Mouse (Mus musculus): ENCODE data around the gene Krt27.
A peak's percentile ranks its signal among the peaks of the same experiment; 100 is the strongest.

Krt27 gene

DNA sequence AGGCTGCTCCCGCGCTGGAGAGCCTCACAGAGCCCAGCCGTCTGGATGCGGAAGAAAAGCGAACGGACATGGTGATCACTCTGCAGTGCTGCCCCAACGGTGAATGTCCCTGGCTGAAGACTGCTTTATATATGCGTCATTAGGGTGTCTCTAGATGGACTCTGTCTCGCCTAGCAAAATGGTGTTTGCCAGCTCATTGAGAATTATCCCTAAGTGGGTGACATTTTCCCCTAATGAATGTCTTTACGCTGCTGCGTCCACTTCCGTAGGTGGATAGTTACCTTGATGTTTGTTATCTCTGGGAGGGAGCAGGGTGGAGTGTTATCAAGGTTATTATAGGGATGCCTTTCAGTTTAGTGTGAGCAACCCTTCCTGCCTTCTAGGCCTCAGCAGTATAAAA is at the start of gene Krt27:
Gene Krt27 (minus strand): TSS at position 101 of the 400 bp plus-strand sequence.
- DNase-seq: no peak

DNA sequence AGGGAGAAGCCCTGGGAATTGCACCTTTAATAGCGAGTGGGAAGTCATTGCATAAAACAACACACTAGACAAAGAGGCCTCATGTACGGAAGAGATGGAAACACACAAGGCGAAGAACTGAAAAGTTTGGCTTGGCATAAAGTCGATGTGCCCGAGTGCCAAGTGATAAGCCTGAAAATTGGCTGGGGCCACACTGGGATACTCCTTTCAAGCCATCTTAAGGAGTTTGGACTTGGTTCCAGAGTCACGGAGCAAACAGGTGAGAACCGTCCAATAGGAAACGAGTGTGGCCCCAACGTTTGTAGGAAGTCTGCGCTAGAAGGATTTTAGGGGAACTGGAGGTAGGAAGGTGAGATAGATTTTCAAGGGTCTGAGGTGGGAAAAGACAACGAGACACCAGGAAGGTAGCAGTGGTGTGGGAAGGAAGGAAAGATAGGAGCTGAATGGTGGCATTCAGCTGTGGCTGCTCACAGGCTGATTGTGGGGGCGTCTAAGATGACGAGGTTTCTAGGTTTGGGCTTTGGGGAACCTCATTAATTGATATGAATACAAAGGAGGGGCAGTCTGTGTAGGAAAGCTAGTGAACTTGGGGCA is 49.1 kb upstream of the Krt27 start:
- DNase-seq: no peak

DNA sequence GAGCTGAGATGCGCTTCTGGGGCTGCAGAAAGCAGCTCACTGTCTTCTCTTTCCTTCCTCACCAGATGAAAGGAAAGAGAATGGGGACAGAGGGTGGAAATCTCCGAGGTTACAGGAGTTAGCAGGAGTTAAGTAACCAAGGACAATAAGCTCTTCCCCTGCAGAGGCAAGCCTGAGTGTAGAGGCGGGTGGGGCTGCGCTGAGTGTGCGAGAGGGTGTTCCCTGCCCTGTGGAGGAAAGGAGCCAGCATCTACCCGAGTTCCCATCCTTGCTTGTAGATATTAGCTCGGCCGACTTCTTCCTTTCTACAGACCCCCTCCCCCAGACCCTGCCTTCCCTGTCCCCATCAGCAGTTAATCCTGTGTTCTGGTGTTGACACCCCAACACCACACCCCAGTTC is 47.9 kb upstream of the Krt27 start:
- no peak for DNase-seq

DNA sequence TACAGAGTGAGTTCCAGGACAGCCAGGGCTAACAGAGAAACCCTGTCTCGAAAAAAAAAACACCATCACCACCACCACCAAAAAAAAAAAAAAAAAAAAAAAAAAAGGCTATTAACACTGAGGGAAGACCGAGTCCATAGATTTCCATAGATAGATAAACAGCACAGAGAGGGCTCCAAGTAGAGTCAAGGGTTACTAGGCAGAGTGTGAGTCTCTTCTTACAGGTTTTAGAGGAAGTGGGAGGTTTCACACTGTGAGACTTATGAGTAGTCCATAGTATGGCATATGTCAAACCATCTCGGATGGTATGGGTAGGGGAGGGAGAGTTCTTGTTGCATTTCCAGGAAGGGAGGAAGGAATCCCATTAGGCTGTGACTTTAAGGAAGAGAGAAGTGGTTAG is 47.2 kb upstream of the Krt27 start:
- DNase-seq: no peak

DNA sequence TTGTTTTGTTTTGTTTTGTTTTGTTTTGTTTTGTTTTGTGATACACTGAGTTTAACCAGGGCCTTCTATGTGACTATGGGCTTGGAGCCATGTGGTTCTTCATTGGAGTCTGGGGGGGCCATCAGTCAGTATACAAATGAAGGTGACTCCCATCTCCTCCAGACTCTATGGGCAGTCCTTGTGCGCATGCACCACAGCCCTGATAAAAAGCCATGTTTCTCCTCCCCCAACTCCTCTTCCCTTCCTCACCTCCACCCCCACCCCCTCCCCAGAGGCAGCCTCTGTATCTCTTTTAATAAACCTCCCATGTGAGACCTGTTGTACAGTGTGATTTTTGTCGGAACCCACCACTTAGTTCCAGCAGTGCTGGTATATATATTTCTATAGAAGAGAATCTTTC is 45.8 kb upstream of the Krt27 start:
- no peak for DNase-seq

DNA sequence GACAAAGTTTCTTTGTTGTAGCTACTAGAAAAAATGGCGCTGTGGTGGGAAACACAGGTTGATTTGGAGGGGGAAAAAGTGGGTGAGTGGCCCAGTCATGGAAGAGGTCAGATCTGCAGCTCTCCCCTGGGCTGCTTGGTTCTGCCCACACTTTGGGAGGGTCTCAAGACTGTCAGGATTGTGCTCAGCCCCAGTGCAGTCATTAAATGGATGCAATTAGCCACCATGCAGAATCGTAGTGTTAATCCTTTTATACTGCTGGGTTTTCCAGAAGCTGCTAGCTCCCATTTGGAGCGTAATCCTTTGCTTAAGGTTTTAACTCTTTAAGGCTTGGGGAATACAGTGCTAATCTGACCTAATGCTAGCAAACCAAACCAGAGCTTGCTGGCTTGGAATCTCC is 45.1 kb upstream of the Krt27 start:
- no peak for DNase-seq

DNA sequence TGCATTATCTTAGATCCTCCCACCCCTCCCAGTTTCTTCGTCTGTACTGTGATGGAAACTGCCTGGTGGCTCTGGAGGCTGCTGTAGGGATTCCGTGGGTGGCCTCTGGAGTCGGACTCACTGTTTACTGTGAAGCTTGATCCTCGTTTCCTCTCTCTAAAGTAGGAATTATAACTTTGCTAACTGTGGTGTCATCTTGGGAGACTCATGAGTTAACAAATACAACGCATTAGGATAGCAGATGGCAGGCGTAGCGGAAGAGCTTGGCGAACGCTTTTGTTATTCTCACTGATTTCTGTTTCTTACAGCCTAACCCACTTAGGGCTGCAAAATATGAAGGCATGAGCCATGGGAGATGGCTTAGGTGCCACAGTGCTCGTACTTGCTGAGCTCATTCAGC is 41.6 kb upstream of the Krt27 start:
- DNase-seq: no peak

DNA sequence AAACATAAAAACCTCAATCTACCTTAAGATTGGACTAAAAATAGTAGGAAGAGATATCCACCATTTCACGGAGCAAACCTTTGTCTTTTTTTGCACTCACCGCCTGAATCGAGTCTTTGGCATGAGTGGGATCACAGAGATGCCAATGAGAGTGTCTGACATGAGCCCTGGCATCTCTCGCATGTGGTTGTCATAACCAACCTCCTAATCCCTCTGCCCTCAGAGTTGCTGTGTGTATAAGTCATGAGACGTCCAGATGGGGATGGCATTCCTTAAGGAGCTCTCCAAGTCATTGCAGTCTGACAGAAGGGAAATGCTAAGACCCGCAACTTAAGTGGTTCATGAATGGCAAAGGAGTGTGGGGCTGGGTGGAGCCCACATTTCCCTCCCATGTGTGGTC is 40.5 kb upstream of the Krt27 start:
- DNase-seq: no peak

DNA sequence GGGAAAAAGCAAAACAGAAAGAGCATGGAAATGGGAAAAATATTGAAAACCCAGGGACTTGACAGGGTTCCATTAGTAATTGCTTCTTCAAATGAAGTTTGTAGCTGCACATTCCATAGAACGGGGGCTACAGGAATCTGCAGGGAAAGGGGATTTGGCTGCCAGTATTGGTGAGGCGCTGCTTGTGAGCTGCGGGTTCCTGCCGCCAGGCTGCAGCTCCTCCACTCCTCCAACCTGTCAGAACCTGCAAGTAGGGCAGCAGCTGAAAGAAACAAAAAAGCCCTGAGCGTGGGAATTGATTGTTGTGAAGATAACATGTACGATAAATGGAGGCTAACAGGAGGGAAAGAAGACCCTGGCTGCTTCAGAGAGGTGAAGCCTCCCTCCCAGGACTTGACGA is 40.0 kb upstream of the Krt27 start:
- no peak for DNase-seq

DNA sequence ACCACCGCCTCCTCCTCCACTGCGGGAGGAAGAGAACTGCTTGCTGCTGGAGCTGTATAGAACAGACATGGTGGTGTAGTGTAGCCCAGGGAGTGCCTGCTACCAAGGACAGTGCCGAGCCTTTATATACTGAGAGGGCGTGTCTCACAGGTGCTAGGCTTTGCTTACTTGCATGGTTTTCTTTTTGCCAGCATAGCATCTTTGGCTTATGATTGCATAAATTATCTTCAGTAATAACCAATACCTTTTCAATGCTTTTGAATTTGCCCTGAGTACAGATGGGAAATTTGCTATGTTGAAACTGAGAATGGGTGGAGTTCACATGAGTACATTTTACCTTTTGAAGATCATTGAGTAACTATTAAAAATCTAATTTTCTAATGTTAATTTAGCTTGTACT is 38.4 kb upstream of the Krt27 start, which contains the start of gene Krt10:
Gene Krt10 (minus strand): TSS at position 101 of the 400 bp plus-strand sequence.
- DNase-seq: no peak

DNA sequence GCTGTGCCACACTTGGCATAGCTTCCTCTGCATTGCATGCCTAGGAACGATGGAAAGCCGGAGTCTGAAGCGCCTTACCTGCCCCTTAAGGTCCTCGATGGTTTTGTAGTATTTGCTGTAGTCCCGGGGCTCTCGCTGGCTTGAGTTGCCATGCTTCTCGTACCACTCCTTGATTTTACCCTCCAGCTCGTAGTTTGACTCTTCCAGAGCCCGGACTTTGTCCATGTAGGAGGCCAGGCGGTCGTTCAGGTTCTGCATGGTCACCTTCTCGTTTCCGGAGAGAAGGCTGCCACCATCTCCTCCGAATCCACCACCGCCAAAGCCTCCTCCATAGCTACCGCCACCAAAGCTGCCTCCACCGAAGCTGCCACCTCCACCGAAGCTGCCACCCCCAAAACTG is 37.8 kb upstream of the Krt27 start:
- DNase-seq: no peak

DNA sequence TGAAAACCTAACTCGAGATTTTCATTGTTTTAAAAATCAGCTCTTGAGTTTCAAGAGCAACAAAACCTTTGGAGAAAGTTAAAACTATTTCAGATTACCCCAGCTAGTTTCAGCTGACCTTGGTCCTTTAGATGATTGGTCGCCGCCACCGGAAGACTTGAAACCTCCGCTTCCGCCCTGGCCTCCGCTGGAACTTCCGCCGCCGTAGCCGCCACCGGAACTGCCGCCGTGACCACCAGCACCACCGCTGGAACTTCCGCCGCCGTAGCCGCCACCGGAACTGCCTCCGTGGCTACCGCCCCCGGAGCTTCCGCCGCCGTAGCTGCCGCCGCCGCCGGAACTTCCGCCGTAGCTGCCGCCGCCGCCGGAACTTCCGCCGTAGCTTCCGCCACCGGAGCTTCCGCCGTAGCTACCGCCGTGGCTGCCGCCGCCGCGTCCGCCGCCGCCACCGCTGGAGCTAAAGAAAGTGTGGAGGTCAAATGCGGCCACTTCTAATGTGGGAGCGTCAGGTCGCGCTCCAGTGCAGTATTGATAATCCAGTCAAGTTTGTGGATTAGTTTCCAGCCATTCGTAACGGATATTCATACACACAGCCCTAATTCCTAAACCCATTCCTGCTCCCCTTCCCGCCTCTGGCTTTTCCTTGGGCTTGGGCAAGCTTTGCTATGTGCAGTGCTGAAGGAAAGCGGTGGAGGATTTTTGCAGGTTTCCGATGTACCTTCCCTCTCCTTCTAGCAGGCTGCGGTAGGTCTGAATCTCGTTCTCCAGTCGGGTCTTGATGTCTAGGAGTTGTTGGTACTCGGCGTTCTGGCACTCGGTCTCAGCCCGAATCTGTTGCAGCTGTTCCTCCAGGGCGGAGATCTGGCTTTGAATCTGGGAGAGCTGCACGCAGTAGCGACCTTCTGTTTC is 35.2 kb upstream of the Krt27 start:
- peak; percentile 94 to 95 for DNase-seq

DNA sequence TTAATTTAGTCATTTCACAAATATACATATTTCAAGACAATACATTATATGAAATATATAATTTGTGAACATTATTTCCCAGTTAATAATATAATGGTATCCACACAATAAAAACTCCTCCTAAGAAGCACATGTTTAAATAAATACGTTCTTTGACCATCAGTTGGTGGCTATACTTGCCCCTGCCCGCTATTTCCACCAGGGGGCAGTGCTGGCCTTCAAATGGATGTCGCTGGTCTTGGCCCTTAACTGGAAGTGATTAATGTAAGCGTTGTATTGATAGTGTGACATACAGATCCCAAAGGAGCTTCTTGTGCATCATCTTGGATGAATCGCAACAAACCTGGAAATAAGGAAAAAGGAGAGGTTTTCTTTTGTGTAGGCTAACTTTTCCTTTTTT is 28.7 kb upstream of the Krt27 start:
- peak; percentile 62 to 72 for DNase-seq

DNA sequence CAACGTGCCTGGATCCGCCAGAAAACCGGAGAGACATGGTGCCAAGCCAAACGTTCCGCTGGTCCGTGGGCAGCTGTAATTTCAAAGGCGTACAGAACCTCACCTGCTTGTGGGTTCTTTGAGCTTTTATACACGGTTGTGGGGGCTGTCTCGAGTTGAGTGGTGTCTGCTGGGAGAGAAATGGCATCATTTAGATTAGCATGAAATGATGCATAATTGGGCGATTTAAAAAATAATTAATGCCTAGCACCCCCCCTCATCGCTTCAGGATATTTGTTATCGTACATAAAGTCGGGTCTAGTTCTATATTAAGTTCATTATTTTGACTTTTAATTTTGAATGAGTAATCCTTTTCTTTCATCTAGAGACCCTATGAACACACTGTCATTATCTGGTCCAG is 23.9 kb upstream of the Krt27 start, which contains the start of gene Krt28:
Gene Krt28 (minus strand): TSS at position 101 of the 400 bp plus-strand sequence.
- DNase-seq: no peak

DNA sequence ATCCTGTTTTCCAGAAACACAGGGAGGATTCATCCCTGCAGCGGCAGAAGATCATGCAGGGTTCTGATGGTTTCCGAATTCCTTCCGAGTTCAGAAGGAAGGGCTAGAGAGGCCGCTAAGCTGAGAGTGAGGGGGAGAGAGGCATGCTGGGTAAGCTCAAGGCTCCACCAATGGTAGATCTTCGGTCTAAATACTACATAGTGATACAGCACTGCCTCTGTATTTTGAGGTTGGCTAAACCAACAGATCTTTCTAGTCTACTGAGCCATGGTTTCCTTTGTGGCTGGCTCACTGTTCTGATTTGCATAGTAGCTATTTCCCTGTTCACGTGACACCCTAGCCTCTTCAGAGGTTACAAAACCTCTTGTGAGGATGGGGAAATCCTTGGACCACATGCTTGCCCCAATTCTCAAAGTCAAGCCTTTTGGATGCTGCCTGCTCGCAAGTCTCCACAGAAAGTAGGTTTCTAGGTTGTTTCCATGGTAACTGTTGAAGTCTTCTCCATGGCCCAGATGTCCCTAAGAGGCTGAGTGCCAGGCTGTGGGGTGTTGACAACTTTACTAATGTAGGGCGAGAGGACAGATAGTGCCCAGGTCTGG is 19.0 kb upstream of the Krt27 start:
- DNase-seq: peak; percentile 7 to 25

DNA sequence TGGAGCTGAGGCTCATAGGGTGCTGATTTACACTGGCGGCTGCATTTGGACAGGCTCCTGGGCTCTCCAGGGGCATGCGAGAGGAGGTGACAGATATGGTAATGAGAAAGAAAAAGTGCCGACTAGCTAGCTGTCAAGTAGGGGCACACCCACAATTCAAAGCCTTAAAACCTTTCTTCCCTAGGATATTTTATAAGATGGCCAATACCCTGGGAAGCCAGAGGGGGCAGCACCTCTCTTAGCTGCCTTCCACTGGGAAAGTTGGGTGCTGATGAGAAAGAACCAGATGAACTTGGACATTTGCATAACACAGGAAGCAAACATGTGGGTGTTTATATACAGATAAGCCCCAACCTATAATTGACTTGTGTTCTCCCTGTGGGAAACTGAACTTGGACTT is 18.3 kb upstream of the Krt27 start:
- no peak for DNase-seq

DNA sequence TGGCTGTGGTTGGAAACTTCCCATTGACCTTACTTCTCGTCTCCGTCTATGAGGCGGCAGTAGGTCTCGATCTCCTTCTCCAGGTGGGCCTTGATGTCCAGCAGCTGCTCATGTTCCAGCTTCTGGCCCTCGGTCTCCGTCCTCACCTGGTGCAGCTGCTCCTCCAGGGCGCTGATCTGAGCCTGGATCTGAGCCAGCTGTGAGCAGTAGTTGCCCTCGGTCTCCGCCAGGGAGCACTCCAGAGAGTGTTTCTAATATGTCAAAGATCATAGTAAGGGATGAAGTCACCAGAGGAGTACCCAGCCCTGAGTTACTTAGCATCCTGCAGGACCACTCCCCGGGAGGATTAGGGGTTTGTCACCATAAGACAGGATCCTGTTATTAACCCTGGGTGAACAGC is 15.9 kb upstream of the Krt27 start:
- DNase-seq: no peak

DNA sequence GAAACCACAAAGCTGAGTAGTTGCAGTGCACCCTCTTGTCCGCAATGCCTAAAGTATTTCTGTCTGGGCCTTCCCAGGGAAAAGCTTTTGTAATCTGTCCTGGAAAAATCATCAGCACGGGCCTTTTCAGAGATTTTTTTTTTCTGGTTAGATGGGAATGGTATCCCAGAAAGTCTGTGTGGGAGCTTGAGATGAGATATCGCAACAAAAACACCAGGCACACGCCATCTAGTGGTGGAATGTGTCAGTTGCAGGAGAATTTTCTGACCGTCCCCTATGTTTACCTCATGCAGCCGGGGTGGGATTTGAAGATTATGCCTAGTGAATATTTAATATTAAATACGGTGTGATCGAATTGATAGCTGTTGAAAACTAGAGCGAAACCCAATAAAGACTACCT is 13.5 kb upstream of the Krt27 start:
- peak in 1 of 2 experiments; percentile 4 for DNase-seq

DNA sequence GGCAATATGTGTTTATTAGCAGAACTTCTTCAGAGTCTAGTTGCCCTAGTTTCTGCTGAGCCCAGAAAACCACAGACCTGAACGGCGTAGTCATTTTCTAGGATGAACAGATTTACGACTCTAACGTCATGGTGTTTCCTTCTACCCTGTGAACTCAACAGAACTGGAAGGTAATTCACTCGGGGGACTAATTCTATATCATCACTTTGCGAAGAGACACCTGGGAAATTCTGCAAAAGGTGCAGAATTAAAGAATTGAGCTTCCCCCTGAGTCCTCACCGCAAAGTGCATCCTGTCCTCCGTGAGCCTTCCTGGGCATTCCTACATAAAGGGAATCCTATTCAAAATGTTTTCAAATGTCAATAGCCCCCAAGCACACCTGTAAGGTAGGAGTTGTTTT is 10.5 kb upstream of the Krt27 start:
- DNase-seq: no peak

DNA sequence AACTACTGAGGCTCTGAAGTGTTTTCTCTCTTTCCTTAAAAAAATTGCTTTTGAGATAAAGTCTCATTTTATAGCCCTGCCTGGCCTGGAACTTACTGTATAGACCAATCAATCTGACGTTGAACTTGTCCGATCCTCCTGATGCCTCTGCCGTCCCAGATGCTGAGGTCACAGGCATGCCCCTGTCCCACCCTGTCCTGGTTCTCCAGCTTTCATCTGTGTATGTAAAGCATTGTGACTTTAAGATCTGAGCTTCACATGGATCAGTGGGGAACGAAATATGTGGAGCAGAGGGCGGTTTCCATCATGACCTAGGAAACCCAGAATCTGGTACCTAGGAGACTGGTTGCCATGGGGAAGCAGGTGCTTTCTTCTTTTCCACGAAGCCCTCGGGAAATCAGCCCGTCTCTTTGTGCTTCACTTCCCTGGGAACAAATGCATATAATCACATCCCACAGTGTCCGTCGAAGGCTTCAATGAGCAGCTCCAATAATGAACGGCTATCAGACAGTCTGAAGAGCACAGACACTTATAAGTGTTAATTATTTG is 11.5 kb downstream of the Krt27 start:
- no peak for DNase-seq

DNA sequence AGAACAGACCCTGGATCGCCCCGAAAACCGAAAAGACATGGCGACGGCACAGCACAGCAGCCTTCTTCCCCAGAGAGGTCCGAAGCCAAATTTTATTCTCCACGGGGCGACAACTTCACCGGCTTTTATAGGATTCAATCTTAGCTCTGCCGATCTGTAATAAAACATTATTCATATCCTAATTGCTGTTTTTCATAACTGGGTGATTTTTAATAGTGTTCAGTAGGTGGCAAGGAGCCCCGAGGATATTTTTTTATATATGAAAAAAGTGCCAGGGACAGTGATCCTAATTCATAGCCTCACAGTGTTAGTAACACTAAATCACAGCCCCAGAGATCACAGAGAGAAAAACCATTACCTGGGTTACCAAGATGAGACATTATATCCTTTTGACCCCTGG is 13.0 kb downstream of the Krt27 start, which contains the start of gene Krt26:
Gene Krt26 (minus strand): TSS at position 101 of the 400 bp plus-strand sequence.
- no peak for DNase-seq

DNA sequence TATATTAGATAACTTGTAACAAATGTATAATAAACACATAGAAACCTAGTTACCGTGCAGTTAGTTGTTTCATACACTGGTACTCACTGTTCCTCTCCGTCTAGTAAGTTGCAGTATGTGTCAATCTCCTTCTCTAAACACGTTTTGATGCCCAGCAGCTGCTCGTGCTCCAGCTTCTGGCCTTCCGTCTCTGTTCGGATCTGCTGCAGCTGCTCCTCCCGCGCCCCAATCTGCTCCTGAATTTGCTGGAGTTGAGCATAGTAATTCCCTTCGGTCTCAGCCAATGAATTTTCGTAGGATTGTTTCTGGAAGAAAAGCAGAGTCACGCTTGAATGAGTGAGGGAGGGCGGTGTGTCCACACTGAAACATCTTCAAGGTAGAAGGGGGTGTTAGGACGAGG is 17.5 kb downstream of the Krt27 start:
- no peak for DNase-seq

DNA sequence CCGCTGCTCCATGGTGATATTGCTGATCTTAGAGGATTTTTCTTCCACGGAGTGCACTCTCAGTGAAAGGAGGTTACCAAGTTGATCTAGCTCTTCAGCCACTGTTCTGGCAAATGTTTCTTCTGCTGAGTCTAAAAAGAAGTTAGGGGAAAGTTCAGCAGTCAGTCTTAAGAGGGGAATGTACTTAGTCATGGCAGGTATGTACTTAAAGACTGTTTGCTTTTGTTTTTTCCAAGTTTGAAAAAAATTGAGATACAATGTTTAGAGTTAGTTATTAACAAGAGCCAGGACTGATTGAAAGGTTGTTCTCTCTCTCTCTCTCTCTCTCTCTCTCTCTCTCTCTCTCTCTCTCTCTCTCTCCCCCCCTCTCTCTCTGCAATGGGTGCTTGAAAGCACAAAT is 21.2 kb downstream of the Krt27 start:
- no peak for DNase-seq

DNA sequence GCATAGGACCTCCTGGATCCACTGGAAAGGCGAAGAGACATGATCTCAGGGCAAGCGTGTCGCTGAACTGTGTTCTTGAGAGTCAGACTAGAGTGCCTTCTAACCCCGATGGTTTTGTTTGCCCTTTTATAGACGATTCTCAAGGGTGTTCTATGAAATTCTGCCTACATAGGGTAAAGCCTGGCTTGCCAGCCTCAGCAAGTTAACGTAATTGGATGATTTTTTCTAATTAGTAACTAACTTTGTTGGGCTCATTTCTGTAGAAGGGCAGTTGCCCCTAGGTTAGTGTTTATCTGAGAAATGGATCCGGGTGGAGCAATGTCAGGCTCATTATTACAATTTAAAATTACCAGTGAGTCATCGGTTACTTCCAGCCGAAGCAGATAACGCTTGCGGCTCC is 28.1 kb downstream of the Krt27 start, which contains the start of gene Krt25:
Gene Krt25 (minus strand): TSS at position 101 of the 400 bp plus-strand sequence.
- no peak for DNase-seq
